Mouse (Mus musculus): ENCODE data around the gene Slc25a30. TPM values are rescaled to one million over a fixed set of nuclear protein-coding genes. Genes with fewer than 3 reads are reported as not detected.

Gene Slc25a30
- total and polyA plus RNA-seq, 3 experiments: 9.6 to 18.2 (median 17.0) TPM

DNA sequence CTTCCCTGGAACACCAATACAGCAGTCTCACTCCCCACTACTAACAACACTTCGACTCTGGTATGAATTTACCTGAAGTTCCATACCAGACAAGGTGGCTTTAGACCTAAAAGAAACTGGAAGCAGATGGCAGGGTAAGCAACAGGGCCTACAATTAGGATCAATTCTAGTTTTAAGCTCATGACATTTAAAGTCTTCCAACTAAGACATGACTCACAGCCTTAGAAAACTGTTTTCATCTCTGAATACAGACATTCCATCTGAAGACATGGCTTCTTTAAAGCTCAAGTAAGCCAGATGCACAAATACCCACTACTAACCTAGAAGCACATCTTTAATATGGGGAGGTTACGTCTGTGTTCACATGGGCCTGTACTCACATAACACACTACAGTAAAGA lies 38.9 kb downstream of the Slc25a30 start:
- in situ Hi-C loops (cut with MboI; ENCODE audit: low pct_ligation_motif_present, low pct_unique_long_range_greater_than_20kb, low sequenced_read_pairs) (no loop called here), dilution Hi-C loops (cut with MboI; ENCODE audit: extremely low pct_ligation_motif_present, extremely low pct_unique_long_range_greater_than_20kb, low sequenced_read_pairs) (no loop called here)
- no peak overlapping the region for H3K9ac ChIP-seq (ENCODE audit: insufficient read depth, low read depth)
- peaks cover 5 to 37% of the 10 kb centered on the region in 2 experiments for H3K4me1 ChIP-seq (ENCODE audit: control insufficient read depth in 1 of 2, insufficient read depth in 2 of 2)
- TF ChIP-seq SMC3 (IDR thresholded peaks at IDR 0.05; ENCODE audit: low read depth, low read length): no peak
- TF ChIP-seq ZNF384 (IDR thresholded peaks at IDR 0.05; ENCODE audit: low read depth, low read length): no peak
- TF ChIP-seq NRF1 (IDR thresholded peaks at IDR 0.05; ENCODE audit: low read depth, low read length): no peak
- TF ChIP-seq RCOR1 (conservative IDR thresholded peaks at IDR 0.05; ENCODE audit: low read depth, low read length): no peak
- no peak for TF ChIP-seq USF1 (IDR thresholded peaks at IDR 0.05; ENCODE audit: low read depth, low read length)
- TF ChIP-seq SIN3A (IDR thresholded peaks at IDR 0.05; ENCODE audit: low read length): no peak
- TF ChIP-seq GABPA (IDR thresholded peaks at IDR 0.05; ENCODE audit: insufficient replicate concordance, low read depth, low read length): no peak
- TF ChIP-seq POLR2A (IDR thresholded peaks at IDR 0.05; ENCODE audit: low read depth, low read length): no peak
- TF ChIP-seq MAZ (IDR thresholded peaks at IDR 0.05; ENCODE audit: low read depth, low read length): no peak
- no peak for TF ChIP-seq NELFE (IDR thresholded peaks at IDR 0.05; ENCODE audit: low read depth, low read length)
- TF ChIP-seq PAX5 (IDR thresholded peaks at IDR 0.05; ENCODE audit: low read length): no peak
- TF ChIP-seq E2F4 (IDR thresholded peaks at IDR 0.05; ENCODE audit: insufficient replicate concordance, low read depth, low read length): no peak
- no peak for TF ChIP-seq ZMIZ1 (IDR thresholded peaks at IDR 0.05; ENCODE audit: low read depth, low read length)
- TF ChIP-seq RAD21 (IDR thresholded peaks at IDR 0.05; ENCODE audit: low read depth, low read length): no peak
- TF ChIP-seq CTCF (conservative IDR thresholded peaks at IDR 0.05 in 1 of 2, IDR thresholded peaks at IDR 0.05 in 1 of 2; ENCODE audit: low read depth in 2 of 2, low read length in 2 of 2): no peak
- DNase-seq (ENCODE audit: extremely low read depth): no peak
- no peak overlapping the region for H3K27ac ChIP-seq (ENCODE audit: insufficient read depth, low read depth)
- no peak overlapping the region for H3K4me2 ChIP-seq (ENCODE audit: insufficient read depth, low read depth, poor library complexity, severe bottlenecking)
- peaks cover 50% of the 10 kb centered on the region for H3K79me2 ChIP-seq (replicated peaks; ENCODE audit: control insufficient read depth, extremely low read depth, insufficient read depth, poor library complexity, severe bottlenecking)
- H3K9me3 ChIP-seq (replicated peaks; ENCODE audit: low read length): no peaks in the 10 kb centered on the region
- H3K36me3 ChIP-seq (replicated peaks in 1 of 2; ENCODE audit: control insufficient read depth in 1 of 2, insufficient read depth in 1 of 2, low read length in 1 of 2): peaks cover 19 to 67% of the 10 kb centered on the region in 2 experiments
- no peak overlapping the region for H3K4me3 ChIP-seq (replicated peaks in 1 of 3; ENCODE audit: low read depth in 2 of 3, low read length in 2 of 3, poor library complexity in 1 of 3)
- H3K27me3 ChIP-seq (replicated peaks): no peaks in the 10 kb centered on the region

DNA sequence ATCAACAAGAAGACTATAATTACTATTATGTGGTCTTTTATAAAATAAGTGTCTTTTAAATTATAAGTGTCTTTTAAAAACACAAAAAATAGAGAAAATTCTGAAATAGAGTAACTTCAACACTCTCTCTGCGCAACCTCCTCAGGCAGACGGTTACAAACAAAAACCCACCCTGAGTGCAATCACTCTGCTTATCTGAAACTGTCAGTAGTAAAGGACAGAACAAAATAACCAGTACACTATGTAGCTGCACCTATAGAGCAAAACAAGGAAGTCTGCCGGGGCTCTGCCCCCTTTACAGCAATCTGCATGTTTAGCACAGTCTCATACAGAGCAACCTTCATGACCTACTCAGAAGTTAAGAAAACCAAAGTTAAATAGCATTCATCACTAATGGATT lies 44.9 kb downstream of the Slc25a30 start:
- Histone ChIP-seq H3K4me2 (ENCODE audit: insufficient read depth, low read depth, poor library complexity, severe bottlenecking) (no peak overlapping the region), H3K36me3 (replicated peaks in 1 of 2; ENCODE audit: control insufficient read depth in 1 of 2, insufficient read depth in 1 of 2, low read length in 1 of 2) (peaks cover 49 to 84% of the 10 kb centered on the region in 2 experiments), H3K27me3 (replicated peaks) (no peaks in the 10 kb centered on the region), H3K9ac (ENCODE audit: insufficient read depth, low read depth) (no peak overlapping the region), H3K27ac (ENCODE audit: insufficient read depth, low read depth) (no peak overlapping the region), H3K79me2 (replicated peaks; ENCODE audit: control insufficient read depth, extremely low read depth, insufficient read depth, poor library complexity, severe bottlenecking) (no peaks in the 10 kb centered on the region; the same call in none of the 2 replicates), H3K9me3 (replicated peaks; ENCODE audit: low read length) (no peaks in the 10 kb centered on the region), H3K4me3 (replicated peaks in 1 of 3; ENCODE audit: low read depth in 2 of 3, low read length in 2 of 3, poor library complexity in 1 of 3) (no peak overlapping the region), H3K4me1 (ENCODE audit: control insufficient read depth in 1 of 2, insufficient read depth in 2 of 2) (no peaks in the 10 kb centered on the region)
- TF ChIP-seq RCOR1 (conservative IDR thresholded peaks at IDR 0.05; ENCODE audit: low read depth, low read length): no peak
- no peak for TF ChIP-seq CHD1 (IDR thresholded peaks at IDR 0.05; ENCODE audit: low read depth, low read length)
- no peak for TF ChIP-seq MYC (IDR thresholded peaks at IDR 0.05; ENCODE audit: low read depth, low read length)
- in situ Hi-C loops (cut with MboI; ENCODE audit: low pct_ligation_motif_present, low pct_unique_long_range_greater_than_20kb, low sequenced_read_pairs) (no loop called here), dilution Hi-C loops (cut with MboI; ENCODE audit: extremely low pct_ligation_motif_present, extremely low pct_unique_long_range_greater_than_20kb, low sequenced_read_pairs) (no loop called here)
- DNase-seq (ENCODE audit: extremely low read depth): no peak
